Mouse (Mus musculus) kidney, postnatal 25 days (tissue): ENCODE results near the gene Grin2b.
A peak's percentile ranks its signal among the peaks of the same experiment; 100 is the strongest.

Experiments used
- DNase-seq, 2 experiments: peaks; one replicate each; pipeline ENCODE4 v3.0.0; 2021; ENCODE audit warnings: mixed read lengths in 2 of 2

Gene Grin2b

DNA sequence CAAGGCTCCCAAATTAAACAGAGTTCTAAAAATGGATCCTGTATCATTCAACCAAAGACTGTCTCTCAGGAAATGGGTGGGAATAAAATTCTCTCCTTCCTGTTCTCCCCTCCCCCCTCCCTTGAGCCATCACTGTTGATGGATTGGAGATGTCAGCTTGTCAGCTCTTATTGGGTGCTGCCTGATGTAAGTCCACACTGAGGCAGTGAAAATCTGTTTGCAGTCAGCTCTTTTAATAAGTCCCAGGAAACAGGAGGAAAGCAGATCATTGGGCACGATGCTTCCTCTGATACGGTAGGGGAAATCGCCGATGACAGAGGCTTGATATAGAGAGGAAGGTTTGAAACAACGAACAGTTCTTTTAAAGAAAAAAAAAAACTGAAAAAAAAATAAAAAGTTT is 290.7 kb downstream of the Grin2b start:
- no peak for DNase-seq

GRCm38 (mm10) chr6:135876163-135876726 is 297.1 kb downstream of the Grin2b start:
- peak; percentile 3 to 56 for DNase-seq

DNA sequence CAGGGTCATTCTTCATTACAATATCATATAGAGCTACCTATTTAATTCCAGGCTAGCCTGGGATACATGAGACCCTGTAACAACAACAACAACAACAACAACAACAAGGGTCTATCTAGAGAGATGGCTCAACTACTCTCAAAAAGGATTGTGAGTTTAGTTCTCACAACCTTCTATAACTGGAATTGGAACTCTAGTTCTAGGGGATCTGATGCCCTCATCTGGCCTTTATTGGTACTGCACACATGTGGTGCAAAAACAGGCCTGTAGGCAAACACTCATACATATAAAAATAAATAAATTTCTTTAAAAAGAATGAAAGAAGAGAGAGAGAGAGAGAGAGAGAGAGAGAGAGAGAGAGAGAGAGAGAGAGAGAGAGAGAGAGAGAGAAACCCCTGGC is 298.7 kb downstream of the Grin2b start:
- no peak for DNase-seq

DNA sequence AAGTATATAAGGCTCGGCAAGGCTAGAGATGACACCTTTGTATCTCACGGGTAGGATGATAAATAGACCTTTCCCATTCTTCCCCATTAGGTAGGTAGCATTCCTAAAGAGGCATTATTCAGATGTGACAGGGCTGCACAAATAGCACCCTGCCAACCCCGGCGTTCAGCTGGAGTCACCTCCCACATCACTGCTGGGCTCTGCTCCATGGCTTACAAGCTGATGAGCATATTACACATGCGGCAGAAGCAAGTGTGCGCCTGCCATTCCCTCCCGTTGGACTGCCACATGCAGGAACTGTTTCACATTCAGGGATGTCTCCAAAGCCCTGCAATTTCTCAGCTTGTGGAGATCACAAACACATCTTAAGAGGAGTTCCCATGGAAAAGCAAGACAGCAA is 307.5 kb downstream of the Grin2b start:
- no peak for DNase-seq

GRCm38 (mm10) chr6:135863965-135864364 is 309.3 kb downstream of the Grin2b start:
- no peak for DNase-seq

- no peak for DNase-seq
Observed at GRCm38 (mm10) chr6:135859502-135859901, 313.8 kb downstream of the Grin2b start.

GRCm38 (mm10) chr6:135854173-135854591 is 319.1 kb downstream of the Grin2b start:
- peak; percentile 58 to 65 for DNase-seq

GRCm38 (mm10) chr6:135843755-135844154 is 329.6 kb downstream of the Grin2b start:
- DNase-seq, result no peak

- no peak for DNase-seq
Observed at GRCm38 (mm10) chr6:135836353-135836752, 337.0 kb downstream of the Grin2b start.

- DNase-seq, result no peak
Observed at GRCm38 (mm10) chr6:135833542-135833941, 339.8 kb downstream of the Grin2b start.

DNA sequence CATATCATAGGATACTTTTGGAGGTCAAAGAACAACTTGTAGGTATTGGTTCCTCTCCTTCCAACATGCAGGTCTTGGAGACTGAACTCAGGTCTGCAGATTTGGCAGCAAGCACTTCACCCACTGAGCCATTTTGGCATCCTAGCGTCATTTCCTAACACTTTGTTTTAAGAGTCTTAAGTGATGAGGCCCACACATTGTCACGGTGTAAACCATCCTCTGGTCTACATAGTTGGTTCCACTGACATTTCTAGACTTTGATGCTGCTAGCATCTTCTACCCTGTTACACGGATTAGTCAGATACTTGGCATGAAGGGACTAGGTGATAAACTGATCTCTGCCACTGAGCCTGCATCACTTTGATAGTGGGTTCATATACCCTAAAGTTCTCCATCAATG is 341.3 kb downstream of the Grin2b start:
- DNase-seq, result no peak

DNA sequence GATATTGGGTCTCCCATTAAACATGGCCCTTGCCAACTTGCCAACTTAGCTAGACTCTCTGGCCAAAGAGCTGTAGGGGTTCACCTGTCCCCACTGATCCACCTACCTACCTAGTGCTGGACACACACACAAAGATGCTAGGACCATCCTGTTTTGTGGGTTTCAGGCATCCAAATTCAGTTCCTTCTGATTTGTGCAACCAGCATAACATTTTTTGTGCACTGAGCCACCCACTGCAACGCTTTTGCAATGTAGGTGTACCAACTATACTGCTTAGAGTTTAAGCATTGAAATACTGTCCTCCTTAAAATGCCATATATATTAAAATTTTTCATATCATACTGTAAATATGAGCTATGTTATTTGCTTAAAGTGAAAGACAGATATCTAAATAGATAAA is 342.3 kb downstream of the Grin2b start:
- no peak for DNase-seq

DNA sequence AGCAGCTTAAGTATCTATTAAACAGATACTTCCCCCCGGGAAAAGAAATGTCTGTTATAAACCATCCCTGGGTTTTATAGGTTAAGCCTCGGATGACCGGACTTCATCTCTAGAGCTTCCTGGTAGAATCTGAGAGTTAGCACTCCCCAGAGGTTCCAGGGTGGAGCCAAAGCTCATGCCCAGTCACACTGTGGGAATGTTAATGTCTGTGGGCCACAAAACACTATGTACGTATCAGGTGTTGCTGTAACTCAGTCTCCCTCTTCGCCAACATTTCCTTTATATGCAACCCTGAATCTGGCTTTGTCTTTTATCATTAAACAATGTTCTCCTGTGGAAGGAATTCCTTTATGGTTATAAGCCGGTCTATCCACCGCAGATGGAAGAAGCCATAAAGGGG is 343.9 kb downstream of the Grin2b start:
- DNase-seq, result no peak

- DNase-seq, result no peak
Observed at GRCm38 (mm10) chr6:135828976-135829375, 344.3 kb downstream of the Grin2b start.

DNA sequence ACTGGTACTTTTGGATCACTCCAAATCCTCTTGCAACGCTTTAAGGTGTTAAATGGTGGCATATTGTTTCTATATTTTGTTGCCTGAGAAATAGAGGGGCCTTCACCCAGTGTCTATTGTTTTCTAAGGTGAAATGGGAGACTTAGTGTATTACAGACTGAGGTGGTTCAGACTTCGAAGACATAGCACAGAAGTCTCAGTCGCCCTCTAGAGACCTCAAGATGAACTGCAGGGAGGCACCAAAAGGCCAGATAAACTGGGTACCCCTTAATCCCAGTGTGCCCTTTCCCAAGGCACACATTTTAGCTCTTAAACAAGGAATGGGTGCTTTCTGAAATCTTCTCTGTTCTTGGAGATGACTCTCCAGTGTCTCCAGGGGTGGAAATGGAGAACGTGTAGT is 345.4 kb downstream of the Grin2b start:
- peak; percentile 59 to 66 for DNase-seq

- DNase-seq, result no peak
Observed at GRCm38 (mm10) chr6:135827317-135827716, 346.0 kb downstream of the Grin2b start.

DNA sequence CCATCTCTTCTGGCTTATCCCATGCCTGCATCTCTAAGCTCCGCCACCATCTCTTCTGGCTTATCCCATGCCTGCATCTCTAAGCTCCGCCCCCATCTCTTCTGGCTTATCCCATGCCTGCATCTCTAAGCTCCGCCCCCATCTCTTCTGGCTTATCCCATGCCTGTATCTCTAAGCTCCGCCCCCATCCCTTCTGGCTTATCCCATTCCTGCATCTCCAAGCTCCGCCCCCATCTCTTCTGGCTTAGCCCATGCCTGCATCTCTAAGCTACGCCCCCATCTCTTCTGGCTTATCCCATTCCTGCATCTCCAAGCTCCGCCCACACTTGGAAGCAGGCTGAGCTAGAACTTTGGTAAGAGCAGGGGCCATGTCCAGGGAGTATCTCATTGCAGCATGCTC is 346.5 kb downstream of the Grin2b start:
- peak in 1 of 2 experiments; percentile 2 for DNase-seq

GRCm38 (mm10) chr6:135817391-135817790 is 355.9 kb downstream of the Grin2b start:
- DNase-seq, result peak; percentile 55 to 66

DNA sequence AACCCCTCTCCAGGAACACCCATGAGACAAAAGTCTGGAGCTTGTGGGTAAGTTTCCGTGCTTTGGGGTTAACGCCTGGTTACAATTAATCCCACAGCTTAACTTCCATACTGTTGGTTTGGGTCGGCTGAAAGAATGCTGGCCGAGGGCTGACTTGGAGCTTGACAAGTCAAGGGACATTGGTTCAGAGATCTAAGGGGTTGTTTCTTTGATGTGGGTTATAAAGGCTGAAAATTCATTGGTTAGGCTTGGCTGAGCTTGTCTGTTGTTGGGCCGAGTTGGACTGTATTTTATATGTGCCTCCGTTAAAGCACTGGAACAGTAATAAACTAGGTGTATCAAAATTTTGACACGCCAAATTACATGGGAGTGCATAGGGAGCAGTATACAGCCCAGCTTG is 359.6 kb downstream of the Grin2b start:
- no peak for DNase-seq

DNA sequence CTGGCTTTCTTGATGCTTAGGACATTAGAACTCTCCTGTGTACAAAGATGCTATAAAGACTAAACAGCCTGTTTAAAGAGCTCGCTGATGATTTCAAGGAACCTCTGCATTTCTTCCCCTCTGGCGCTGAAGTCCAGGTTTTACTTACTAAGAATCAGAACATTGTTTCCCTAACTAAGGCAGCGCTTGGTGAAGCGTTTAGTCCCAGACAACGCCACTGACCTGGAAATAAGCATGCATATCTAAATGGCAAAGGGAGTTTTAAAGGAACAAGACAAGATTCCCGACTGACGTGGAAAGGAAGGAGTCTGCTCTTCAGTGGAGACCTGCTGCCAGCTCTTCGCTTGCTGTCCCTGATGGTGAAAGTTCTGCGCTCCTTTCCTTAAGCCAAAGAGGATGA is 367.9 kb downstream of the Grin2b start:
- peak in 1 of 2 experiments; percentile 14 for DNase-seq

GRCm38 (mm10) chr6:135799949-135800348 is 373.4 kb downstream of the Grin2b start:
- no peak for DNase-seq

DNA sequence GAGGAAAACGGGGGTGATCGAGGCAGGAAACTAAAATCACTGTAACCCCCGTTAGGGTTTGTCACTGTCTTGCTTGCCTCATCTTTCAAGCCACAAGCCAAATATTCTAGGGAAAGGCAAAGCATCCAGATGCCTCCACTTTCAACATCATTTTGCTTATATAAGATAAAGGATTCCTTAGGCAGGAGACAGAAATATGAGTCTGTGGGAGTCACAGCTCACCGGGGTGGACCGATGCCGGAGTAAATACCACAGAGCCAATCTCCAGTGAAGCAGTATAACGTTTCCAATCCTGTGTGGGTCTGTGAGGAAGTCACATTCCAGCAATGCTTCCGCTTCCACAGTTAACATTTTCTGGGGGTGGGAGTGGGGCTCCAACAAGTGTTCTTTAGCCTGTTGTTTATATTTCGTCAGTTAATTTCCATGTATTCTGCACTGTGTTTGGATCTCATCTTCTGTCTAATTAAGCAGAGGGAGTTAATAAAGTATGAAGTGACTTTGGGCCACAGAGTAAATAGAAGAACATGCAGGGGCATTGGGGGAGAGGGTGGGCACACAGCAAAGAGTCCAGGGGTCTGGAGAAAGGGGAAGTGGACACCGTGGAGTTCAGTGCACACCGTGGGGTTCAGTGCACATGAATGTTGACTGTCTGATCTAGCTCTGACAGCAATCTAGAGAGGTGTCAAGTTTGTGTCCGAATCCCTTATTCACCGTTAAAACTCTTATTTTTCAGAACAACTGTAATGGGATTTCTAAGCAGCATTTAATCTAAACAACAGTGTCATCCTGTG is 374.9 kb downstream of the Grin2b start:
- DNase-seq, result no peak

GRCm38 (mm10) chr6:135797371-135798033 is 375.8 kb downstream of the Grin2b start:
- DNase-seq, result no peak

DNA sequence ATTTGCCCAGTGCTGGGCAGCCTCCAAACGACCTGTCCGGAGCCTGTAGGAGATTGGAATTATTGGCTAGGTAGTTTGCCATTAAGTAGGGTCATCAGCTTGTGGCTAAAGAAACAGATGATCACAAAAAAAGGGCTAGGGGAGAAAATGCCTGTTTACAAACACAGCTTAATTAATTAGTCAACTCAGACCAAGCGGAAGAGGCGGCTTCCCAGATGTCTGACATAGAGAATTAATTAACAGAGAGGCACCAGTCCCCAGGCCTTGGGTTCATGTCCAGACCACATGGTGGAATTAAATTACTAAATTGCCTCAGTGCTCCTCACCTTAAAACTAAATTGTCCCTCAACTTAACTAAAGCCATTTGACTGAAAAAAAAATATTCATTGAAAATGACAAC is 376.4 kb downstream of the Grin2b start:
- no peak for DNase-seq
